Mouse (Mus musculus) left cerebral cortex, adult 2 months (tissue): Measurements from ENCODE around the gene Rnf6. TPM values are rescaled to one million over a fixed set of nuclear protein-coding genes. Genes with fewer than 3 reads are reported as not detected.
A peak's percentile ranks its signal among the peaks of the same experiment; 100 is the strongest.

Experiments
- DNase-seq, 2 experiments: peaks; one replicate each; pipeline ENCODE4 v3.0.0; 2021 to 2022; ENCODE audit warnings: low spot score in 2 of 2, mixed read lengths in 1 of 2; ENCODE audit errors: extremely low spot score in 1 of 2
- H3K27ac ChIP-seq: fragments of 200-600 bp; 2 replicates; pipeline ENCODE4 v1.8.1; 2022
- H3K4me3 ChIP-seq: fragments of 200-600 bp; 2 replicates; pipeline ENCODE4 v1.8.1; 2022
- CTCF ChIP-seq: fragments of 200-600 bp; IDR thresholded peaks from 2 replicates; pipeline ENCODE4 v1.8.1; 2022; ENCODE audit warnings: antibody characterized with exemption, mild to moderate bottlenecking, moderate library complexity
- intact Hi-C: fragments of 180-260 bp; cut with DNase I; formaldehyde crosslinking; loops from one replicate; pipeline ENCODE4 v1.15.1; 2025
- total RNA-seq, 2 experiments: library from RNA; stranded (reverse); gene quantifications; 2 replicates each; pipeline ENCODE4 v1.2.3; 2021

The Rnf6 gene
- total RNA-seq, 2 experiments from 2014 or later, result 76.0 to 80.1 TPM

- Histone ChIP-seq H3K27ac (peak overlapping the region; percentile 94; the same call in 1 of the 2 replicates), H3K4me3 (peak overlapping the region; percentile 70)
- no peak for DNase-seq
- TF ChIP-seq CTCF, result no peak
- intact Hi-C loops, result loop anchor here (1.0 to 5.0 kb wide), 3 partner anchors 9 to 57 kb away; partner anchors contain the start of gene Rnf6
Observed at GRCm38 (mm10) chr5:146229869-146230650, 8.7 kb upstream of the Rnf6 start.

- no peak overlapping the region for H3K4me3 ChIP-seq
- H3K27ac ChIP-seq, result no peak overlapping the region
- TF ChIP-seq CTCF, result no peak
- DNase-seq, result no peak
- intact Hi-C loops, result no loop called here
Observed at GRCm38 (mm10) chr5:146227496-146227895, 6.1 kb upstream of the Rnf6 start.

DNA sequence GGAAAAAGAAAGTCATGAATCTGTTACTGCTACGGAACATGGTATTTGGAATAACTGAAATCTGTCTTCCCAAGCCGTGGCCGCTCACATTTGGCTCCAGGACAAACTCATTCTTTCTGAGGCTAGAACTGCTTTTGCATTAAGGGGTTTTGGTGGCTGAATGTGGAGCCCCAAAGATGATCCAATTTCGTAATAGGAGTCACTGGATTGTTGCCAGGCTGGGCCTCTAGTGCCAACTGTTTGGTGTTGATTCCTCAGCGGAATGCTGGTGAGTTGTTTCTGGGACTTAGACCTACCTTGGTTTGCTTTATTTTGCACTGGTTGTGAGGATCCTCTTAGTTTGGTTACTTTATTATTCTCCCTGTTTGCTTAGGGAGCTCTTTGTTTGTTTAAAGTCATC lies 2.4 kb upstream of the Rnf6 start:
- H3K4me3 ChIP-seq, result no peak overlapping the region
- no peak for TF ChIP-seq CTCF
- H3K27ac ChIP-seq, result no peak overlapping the region
- no peak for DNase-seq
- intact Hi-C loops, result no loop called here

DNA sequence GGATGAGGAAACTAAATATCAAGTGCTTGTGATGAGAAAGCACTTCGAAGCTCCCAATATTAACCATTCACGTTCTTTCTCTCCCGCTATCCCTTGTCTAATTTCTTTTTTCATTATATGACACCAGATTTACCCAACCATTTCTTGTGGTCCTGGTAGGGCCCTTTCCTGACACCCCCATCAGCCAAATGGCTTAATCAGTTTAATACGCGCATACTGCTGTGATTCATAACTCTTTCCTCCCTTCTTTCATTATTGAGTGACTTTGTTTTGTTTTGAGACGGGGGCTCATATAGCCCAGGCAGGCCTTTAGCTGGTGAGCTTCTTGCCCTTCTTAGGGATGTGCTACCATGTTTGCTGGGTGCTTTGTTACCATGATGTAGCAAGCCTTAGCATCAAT lies 367 bp upstream of the Rnf6 start:
- Histone ChIP-seq H3K27ac (peak overlapping the region; percentile 90), H3K4me3 (peak overlapping the region; percentile 90)
- TF ChIP-seq CTCF, result no peak
- no peak for DNase-seq
- intact Hi-C loops, result loop anchor here (1.0 kb wide), 1 partner anchor 9 kb away; no protein-coding TSS in a partner anchor

DNA sequence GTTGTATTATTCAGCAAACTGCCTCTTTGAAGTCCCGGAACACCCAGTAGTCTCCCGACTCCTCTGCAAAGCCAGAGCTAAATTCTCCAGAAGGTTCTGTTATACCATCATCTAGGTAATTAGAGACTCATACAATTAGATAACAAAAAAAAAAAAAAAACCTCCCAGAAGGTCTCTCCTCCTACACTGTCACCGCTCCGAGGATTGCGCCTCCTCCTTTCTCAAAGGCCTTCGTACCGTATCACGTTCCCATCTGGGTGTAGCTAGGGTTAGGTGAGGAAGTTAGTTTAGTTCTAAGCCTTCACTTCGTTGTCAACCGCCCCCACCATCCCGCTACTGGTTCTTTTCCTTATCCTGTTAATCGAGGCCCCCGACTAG lies 865 bp downstream of the Rnf6 start:
- intact Hi-C loops, result no loop called here
- DNase-seq, result no peak
- Histone ChIP-seq H3K27ac (no peak overlapping the region; the same call in 1 of the 2 replicates), H3K4me3 (peak overlapping the region; percentile 90)
- no peak for TF ChIP-seq CTCF

- intact Hi-C loops, result no loop called here
- no peak overlapping the region for H3K27ac ChIP-seq
- no peak for DNase-seq
- TF ChIP-seq CTCF, result no peak
- no peak overlapping the region for H3K4me3 ChIP-seq
Observed at GRCm38 (mm10) chr5:146205537-146205936, 15.8 kb downstream of the Rnf6 start.

DNA sequence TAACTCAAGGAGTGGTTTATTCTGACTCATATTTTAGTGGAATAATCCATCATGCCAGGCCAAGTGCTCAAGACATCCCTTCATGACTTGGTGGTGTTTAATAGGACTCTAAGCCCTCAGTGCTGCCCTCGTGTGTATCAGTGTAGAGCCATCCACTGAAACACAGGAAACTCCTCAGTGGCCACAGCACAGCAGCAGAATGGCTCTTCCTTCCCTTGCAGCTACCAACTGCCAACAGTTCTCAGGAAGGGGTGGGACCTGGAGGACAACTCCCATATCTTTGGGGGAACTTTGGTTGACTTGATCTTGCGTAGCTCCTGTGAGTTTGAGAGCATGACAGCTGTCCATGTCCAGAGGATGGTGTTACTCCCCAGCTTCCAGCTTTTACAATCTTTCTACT lies 17.4 kb downstream of the Rnf6 start:
- TF ChIP-seq CTCF, result no peak; the same call in 1 of the 2 replicates
- intact Hi-C loops, result no loop called here
- no peak for DNase-seq
- H3K4me3 ChIP-seq, result no peak overlapping the region
- no peak overlapping the region for H3K27ac ChIP-seq

DNA sequence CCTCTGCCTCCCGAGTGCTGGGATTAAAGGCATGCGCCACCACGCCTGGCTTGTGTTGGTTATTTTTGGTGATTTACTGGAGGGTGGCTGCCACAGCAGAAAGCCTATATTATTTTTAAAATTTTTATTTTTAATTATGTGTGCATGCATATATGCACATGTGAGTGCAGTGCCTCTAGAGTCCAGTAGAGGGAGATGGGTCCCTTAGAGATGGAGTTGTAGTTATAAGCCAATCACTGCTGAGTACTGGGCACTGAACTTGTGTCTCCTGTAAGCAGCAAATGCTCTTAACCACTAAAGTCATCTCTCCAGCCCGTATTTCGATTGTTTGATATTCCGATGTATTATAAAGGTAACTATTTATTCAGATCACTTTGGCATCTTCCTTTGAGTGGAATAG lies 20.8 kb downstream of the Rnf6 start:
- intact Hi-C loops, result no loop called here
- no peak for DNase-seq
- no peak overlapping the region for H3K4me3 ChIP-seq
- H3K27ac ChIP-seq, result no peak overlapping the region
- TF ChIP-seq CTCF, result peak; percentile 21

- intact Hi-C loops, result loop anchor here (10.0 kb wide), 2 partner anchors 275 to 1695 kb away; partner anchors contain the start of gene Slc46a3
- Histone ChIP-seq H3K4me3 (no peak overlapping the region), H3K27ac (no peak overlapping the region)
- no peak; the same call in 1 of the 2 replicates for TF ChIP-seq CTCF
- no peak for DNase-seq
Observed at GRCm38 (mm10) chr5:146199540-146199939, 21.8 kb downstream of the Rnf6 start.

DNA sequence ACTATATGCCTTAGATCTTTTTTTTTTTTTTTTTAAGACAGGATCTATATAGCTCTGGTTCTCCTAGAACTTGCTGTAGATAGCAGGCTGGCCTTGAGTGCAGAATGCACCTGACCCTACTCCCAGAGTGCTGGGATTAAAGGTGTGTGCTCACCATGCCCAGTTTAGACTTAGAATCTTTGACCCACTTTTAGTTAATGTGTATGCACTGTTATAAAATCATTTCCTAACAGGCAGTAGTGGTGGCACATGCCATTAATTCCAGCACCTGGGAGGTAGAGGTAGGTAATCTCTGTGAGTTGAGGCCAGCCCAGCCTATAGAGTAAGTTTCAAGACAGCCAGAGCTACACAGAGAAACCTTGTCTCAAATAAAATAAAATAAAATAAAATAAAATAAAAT lies 22.3 kb downstream of the Rnf6 start:
- intact Hi-C loops, result loop anchor here (10.0 kb wide), 2 partner anchors 276 to 1696 kb away; partner anchors contain the start of gene Slc46a3
- no peak overlapping the region for H3K4me3 ChIP-seq
- TF ChIP-seq CTCF, result no peak
- H3K27ac ChIP-seq, result no peak overlapping the region
- DNase-seq, result no peak

GRCm38 (mm10) chr5:146193360-146193759 lies 28.0 kb downstream of the Rnf6 start:
- Histone ChIP-seq H3K4me3 (no peak overlapping the region), H3K27ac (no peak overlapping the region)
- DNase-seq, result no peak
- intact Hi-C loops, result loop anchor here (10.0 kb wide), 2 partner anchors 281 to 1701 kb away; partner anchors contain the start of gene Slc46a3
- no peak for TF ChIP-seq CTCF

DNA sequence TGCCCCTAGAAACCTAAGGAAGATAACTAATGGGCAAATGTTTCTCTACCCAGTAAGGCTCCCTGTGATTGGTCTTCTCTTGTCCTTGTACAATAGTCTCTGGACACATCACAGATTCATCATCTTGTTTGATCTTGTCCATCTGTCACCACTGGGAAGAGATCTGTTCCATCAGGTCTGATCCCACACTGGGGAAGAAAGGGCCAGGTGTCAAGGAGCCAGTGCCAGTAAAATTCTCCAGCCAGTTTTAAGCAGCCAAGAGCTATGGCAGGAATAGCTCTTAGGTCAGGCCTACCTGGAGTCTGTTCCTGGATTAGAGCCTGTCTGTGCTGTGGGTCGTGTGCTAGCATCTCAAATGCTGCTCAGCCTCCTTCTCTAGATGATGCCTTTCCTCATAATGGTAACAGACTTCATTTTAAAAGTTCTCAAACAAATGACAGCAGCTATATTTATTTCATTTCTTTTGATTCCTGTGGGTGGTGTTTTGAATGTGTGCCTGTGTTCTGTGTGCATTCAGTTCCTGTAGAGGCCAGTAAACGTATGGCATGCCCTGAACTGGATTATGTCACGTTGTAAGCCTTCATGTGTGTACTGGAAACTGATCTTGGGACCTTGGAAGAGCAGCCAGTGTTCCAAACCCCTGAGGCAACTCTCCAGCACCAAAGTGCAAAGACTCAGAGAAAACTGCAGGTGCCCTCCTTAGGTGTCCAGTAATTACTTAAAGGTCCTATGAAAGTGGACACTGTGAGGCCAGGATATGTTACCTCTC lies 30.7 kb downstream of the Rnf6 start:
- DNase-seq, result no peak
- TF ChIP-seq CTCF, result no peak
- Histone ChIP-seq H3K27ac (no peak overlapping the region), H3K4me3 (no peak overlapping the region)
- intact Hi-C loops, result loop anchor here (10.0 kb wide), 2 partner anchors 284 to 1704 kb away; partner anchors contain the start of gene Slc46a3
